Mouse (Mus musculus): Measurements from ENCODE around the gene Trpv2. TPM values are rescaled to one million over a fixed set of nuclear protein-coding genes. Genes with fewer than 3 reads are reported as not detected.

The Trpv2 gene
- polyA plus RNA-seq, 1 experiment from 2014 or later, result 71.4 TPM

DNA sequence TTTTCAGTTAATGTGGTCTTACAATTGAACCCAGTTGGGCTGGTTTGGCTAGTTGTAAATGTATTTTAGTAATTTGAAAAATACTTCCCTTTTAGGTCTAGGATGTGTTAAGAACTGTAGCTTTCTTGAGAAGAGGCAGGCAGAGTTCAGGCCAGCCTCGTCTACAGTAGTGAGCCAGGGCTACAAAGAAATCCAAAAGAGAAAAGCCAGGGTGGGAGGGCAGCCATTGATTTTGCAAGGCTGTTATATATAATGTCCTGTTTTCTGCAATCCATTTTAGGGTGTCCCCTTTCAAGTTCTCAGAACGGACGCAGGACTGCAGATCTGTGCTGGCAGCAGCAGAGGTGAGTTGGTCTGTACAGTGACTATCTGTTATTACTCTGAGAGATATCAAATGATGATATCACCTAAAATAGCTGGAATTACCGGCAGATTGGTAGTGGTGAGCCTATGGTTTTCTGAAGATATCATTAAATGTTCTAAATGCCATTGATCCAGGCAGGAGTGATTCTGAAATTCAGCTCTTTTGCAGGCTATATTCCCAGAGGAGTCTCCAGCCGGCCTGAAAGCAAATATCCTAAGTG, 29.9 kb downstream of the Trpv2 start:
- Histone ChIP-seq H3K36me3 (ENCODE audit: inconsistent target) (peaks cover 43% of the 10 kb centered on the region), H3K79me2 (ENCODE audit: inconsistent target) (peaks cover 27% of the 10 kb centered on the region), H3K27ac (peak overlapping the region; percentile 93; the same call in 1 of the 2 replicates), H3K4me3 (ENCODE audit: inconsistent target) (peak overlapping the region; percentile 82)
- 48% methylated on average over 5 of the region's 5 CpGs for WGBS (ENCODE audit: missing documents)

- peaks cover 27% of the 10 kb centered on the region for H3K79me2 ChIP-seq (ENCODE audit: inconsistent target)
- no peak overlapping the region for H3K27ac ChIP-seq
- H3K36me3 ChIP-seq (ENCODE audit: inconsistent target), result peaks cover 35% of the 10 kb centered on the region
- H3K4me3 ChIP-seq (ENCODE audit: inconsistent target), result no peak overlapping the region
- 77% methylated on average over 3 of the region's 3 CpGs for WGBS (ENCODE audit: missing documents)
Measured at GRCm38 (mm10) chr11:62604886-62605618, 30.8 kb downstream of the Trpv2 start.

- no peak overlapping the region for H3K4me3 ChIP-seq (ENCODE audit: inconsistent target)
- no peak overlapping the region for H3K27ac ChIP-seq
- H3K79me2 ChIP-seq (ENCODE audit: inconsistent target), result peaks cover 27% of the 10 kb centered on the region
- H3K36me3 ChIP-seq (ENCODE audit: inconsistent target), result peaks cover 31% of the 10 kb centered on the region
- 86% methylated on average over 10 of the region's 10 CpGs for WGBS (ENCODE audit: missing documents)
Measured at GRCm38 (mm10) chr11:62605619-62606298, 31.5 kb downstream of the Trpv2 start.

DNA sequence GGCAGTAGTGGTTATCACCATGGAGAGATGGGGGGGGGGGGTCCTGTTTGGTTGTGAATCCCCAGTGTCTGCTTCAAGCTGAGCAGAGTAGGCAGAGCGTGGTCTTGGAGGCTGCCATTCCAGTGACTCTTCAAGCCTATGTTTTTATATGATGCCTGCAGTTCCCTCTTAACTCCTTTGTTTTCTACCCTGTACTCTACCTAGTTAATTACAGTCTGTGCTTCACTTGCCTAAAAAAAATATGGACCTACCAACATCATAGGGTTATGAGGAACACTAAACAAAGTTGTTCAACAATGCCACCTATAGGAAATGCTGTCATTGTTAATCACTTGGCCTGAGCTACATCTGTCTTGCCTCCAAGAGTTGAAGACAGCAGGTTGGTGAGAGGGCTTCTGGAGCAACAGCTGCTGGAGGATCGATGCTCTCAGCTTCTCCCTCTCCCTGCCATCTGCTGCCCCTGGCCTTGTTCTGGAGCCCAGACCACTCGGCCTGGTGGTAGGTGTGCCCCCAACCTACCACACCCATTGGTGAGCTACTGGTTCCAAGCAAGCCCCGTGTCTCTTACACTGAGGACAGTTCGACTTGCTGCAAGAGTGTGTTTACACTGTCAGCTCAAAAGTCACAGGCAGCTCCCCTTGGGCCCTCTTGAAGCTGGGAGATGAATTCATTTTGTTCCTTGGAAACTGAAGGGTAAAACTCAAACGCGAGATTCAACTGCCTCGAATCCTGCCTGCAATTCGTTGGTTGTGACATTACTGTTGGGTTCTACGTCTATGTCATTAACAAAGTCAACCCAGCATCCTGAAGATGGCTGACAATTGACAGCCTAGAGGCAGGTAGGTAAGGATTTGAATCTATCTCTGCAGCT, 32.2 kb downstream of the Trpv2 start:
- H3K79me2 ChIP-seq (ENCODE audit: inconsistent target), result peaks cover 27% of the 10 kb centered on the region
- 82% methylated on average over 10 of the region's 10 CpGs for WGBS (ENCODE audit: missing documents)
- peaks cover 31% of the 10 kb centered on the region for H3K36me3 ChIP-seq (ENCODE audit: inconsistent target)
- H3K27ac ChIP-seq, result no peak overlapping the region
- no peak overlapping the region for H3K4me3 ChIP-seq (ENCODE audit: inconsistent target)

- Histone ChIP-seq H3K79me2 (ENCODE audit: inconsistent target) (peaks cover 27% of the 10 kb centered on the region), H3K4me3 (ENCODE audit: inconsistent target) (no peak overlapping the region), H3K36me3 (ENCODE audit: inconsistent target) (peaks cover 31% of the 10 kb centered on the region), H3K27ac (no peak overlapping the region)
- 92% methylated on average over 10 of the region's 10 CpGs for WGBS (ENCODE audit: missing documents)
Measured at GRCm38 (mm10) chr11:62607170-62607951, 33.1 kb downstream of the Trpv2 start.

- Histone ChIP-seq H3K27ac (no peak overlapping the region), H3K36me3 (ENCODE audit: inconsistent target) (peaks cover 31% of the 10 kb centered on the region)
- 95% methylated on average over 1 of the region's 1 CpGs for WGBS (ENCODE audit: missing documents)
Measured at GRCm38 (mm10) chr11:62607952-62608201, 33.6 kb downstream of the Trpv2 start.

DNA sequence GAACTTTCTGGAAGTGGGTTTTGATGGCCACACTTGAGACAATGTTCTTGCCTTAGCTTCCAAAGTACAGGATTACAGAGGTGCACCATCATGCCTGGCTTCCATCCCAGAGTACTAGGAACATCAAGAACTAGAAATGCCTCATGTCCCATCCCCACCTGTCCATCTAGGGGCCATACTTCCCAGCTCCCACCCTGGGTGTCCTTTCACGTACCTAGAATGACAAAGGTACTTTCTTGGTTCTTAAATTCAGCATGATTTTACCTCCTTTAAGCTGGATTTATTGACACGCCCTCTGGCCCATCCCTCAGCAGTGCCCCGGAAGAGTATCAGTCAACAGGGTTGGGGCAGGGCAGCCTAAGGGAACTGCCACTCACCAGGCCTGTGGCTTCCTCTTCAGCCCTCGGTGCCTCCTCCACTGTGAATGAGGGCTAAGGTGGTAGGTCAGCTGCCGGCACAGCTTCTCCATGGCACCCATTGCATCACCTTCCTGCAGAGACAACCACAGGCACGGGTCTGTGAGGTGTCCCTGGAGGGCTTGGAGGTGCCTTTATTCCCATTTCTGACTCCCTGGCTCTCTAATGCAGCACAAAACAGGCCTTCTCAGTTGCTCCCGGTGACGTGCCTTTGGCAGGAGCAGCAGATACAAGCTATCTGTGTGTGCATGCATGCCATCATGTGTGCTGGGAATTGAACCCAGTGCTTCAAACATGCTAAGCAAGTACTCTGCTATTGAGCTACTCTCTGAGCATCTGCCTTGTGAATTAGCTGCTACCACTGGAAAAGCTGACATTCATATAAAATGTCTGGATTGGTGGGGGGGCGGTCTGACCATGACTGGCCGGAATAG, 34.8 kb downstream of the Trpv2 start:
- peaks cover 31% of the 10 kb centered on the region for H3K36me3 ChIP-seq (ENCODE audit: inconsistent target)
- peak overlapping the region; percentile 17 for H3K27ac ChIP-seq
- H3K4me3 ChIP-seq (ENCODE audit: inconsistent target), result no peak overlapping the region
- 36% methylated on average over 10 of the region's 10 CpGs for WGBS (ENCODE audit: missing documents)
- H3K79me2 ChIP-seq (ENCODE audit: inconsistent target), result peaks cover 16% of the 10 kb centered on the region

More at GRCm38 (mm10) chr11:62607952-62608201, 33.6 kb downstream of the Trpv2 start:
- Histone ChIP-seq H3K4me3 (ENCODE audit: inconsistent target) (no peak overlapping the region), H3K79me2 (ENCODE audit: inconsistent target) (peaks cover 27% of the 10 kb centered on the region)

DNA sequence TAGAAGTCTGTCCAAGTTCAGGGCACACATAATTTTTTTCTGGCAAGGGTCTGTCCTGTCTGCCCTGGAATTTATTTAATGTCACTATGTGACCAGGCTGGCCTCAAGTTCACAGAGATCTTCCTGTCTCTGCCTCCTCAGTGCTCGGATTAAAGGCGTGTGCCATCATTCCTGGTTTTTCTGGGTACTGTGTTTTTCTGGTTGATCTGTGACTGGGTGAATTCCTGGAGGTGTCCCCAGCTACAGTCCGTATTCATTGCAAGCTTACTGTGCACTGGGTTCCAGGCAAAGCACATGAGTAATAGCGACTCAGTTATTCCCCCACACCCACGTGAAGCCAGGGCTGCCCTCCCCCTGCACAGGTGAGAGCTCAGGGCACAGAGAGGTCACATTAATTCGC, 36.0 kb downstream of the Trpv2 start:
- H3K36me3 ChIP-seq (ENCODE audit: inconsistent target), result peaks cover 19% of the 10 kb centered on the region; the same call in 1 of the 2 replicates
- 97% methylated on average over 4 of the region's 6 CpGs for WGBS (ENCODE audit: missing documents)
- no peak overlapping the region for H3K4me3 ChIP-seq (ENCODE audit: inconsistent target)
- no peak overlapping the region for H3K27ac ChIP-seq
- peaks cover 3% of the 10 kb centered on the region; the same call in 1 of the 2 replicates for H3K79me2 ChIP-seq (ENCODE audit: inconsistent target)

DNA sequence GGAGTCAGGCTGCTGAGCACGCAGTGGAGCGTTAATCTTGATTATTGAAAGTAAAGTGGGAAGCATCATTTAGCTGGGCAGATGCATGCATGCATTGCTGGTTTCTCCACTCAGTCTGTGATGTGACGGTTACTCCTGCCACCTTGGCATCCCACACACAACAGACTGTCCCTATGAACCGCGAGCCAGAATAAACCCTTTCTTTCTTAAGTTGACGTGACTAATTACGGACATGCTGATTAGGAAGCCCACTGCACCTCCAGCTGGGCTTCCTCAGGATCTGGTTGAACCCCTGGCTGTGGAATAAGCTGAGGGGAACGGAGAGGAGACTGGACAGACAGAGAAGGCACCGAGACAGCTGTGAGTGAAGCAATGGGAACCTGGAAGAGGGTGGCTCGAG, 38.3 kb downstream of the Trpv2 start:
- Histone ChIP-seq H3K4me3 (ENCODE audit: inconsistent target) (no peak overlapping the region), H3K79me2 (ENCODE audit: inconsistent target) (no peaks in the 10 kb centered on the region), H3K36me3 (ENCODE audit: inconsistent target) (no peaks in the 10 kb centered on the region; the same call in 1 of the 2 replicates), H3K27ac (no peak overlapping the region)
- 94% methylated on average over 10 of the region's 10 CpGs for WGBS (ENCODE audit: missing documents)

GRCm38 (mm10) chr11:62613657-62614365, 39.5 kb downstream of the Trpv2 start:
- no peak overlapping the region for H3K4me3 ChIP-seq (ENCODE audit: inconsistent target)
- H3K27ac ChIP-seq, result no peak overlapping the region
- H3K79me2 ChIP-seq (ENCODE audit: inconsistent target), result no peaks in the 10 kb centered on the region
- no peaks in the 10 kb centered on the region for H3K36me3 ChIP-seq (ENCODE audit: inconsistent target)
- WGBS (ENCODE audit: missing documents), result 45% methylated on average over 18 of the region's 19 CpGs

DNA sequence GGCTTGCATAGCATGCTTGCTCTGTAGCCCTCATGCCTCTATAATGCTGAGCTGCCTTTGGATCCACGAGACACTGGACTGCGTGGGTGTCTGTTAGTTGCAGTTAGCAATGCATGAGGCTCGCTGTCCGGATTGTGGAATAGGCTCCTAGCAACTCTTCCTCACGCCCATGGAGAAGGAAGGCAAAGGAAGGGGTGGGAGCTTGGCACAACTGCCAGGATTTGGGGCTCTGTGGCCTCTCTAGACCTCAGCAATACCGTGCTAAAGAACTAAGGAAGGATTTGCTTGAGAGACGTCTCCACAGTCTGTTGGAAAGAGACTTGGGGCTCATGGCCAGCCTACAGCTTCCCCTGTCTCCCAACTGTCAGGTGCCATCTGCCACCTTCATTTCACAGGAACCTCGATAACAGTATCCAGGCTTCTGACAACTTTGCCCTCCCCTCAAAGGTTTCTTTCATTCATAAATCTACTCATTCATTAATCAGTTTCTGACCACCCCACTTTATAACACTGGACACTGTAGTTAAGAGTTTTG, 40.7 kb downstream of the Trpv2 start:
- Histone ChIP-seq H3K27ac (no peak overlapping the region), H3K36me3 (ENCODE audit: inconsistent target) (no peaks in the 10 kb centered on the region), H3K4me3 (ENCODE audit: inconsistent target) (no peak overlapping the region), H3K79me2 (ENCODE audit: inconsistent target) (no peaks in the 10 kb centered on the region)
- 94% methylated on average over 8 of the region's 8 CpGs for WGBS (ENCODE audit: missing documents)

DNA sequence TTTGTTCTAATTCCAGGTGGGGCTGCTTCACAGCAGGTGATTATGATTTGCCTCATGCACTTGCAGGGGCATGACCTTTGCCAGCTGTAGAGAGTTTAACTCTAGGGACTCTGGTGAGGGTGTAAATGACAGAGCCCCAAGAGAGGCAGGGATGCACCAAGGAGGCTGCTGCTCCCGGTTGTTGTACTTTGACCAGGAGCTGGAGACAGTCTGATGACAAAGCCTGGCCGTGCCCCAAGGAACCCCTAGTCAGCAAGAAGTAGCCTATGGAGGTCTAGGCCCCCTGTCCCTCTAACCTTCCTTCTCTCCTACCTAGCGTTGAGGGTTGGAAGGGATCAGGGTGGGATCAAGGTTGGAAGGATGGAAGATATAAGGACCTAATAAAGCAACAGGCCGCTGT, 41.2 kb downstream of the Trpv2 start:
- Histone ChIP-seq H3K79me2 (ENCODE audit: inconsistent target) (no peaks in the 10 kb centered on the region), H3K36me3 (ENCODE audit: inconsistent target) (no peaks in the 10 kb centered on the region), H3K27ac (no peak overlapping the region), H3K4me3 (ENCODE audit: inconsistent target) (no peak overlapping the region)
- WGBS (ENCODE audit: missing documents), result 98% methylated on average over 4 of the region's 4 CpGs

All from macrophage (primary cell).